Mouse (Mus musculus): ENCODE results near the gene Nck2. TPM values are rescaled to one million over a fixed set of nuclear protein-coding genes. Genes with fewer than 3 reads are reported as not detected.

Nck2 gene
- polyA plus RNA-seq, 1 experiment = 47.7 TPM

DNA sequence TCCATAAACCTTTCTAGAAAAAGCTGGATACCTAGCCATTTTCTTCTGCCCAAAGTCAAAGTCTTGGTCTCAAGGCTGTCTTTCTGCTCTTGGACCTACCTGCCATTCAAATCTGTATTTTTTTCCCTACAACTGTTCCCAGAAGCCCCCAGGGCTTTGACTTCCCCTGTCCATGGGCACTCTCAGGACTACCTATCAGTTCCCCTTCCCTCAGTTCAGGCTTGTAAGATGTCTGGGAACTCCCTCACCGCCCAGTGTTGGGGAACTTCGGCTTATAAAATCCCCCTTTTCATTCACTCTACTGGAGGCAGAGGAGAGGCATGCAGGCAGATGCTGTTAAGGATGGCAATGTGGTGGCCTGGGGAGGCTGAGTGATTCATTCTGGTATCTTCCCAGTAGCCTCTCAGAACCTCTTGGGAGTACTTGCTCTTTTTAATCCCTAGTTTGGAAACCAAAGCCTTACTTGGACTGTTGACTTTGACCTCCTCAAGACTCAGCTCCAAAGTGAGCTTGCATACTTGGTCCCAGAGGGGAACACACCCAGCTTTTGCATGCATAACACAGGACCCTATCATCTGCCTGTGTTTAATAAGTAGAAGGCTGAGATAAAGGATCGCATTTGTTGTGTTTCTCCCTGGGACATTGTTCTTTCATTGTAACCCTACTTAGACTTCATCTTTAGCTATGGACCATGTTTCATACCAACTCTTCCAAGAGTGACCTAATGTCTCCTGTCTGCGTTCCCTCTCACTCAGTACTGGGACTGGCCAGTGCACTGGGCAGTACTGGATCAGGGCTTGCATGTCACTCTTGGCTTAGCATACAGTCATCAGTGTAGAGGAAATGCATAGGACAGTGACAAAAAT, 27.0 kb downstream of the Nck2 start:
- no peak for DNase-seq (ENCODE audit: low read depth)
- TF ChIP-seq CTCF (IDR thresholded peaks at IDR 0.05; ENCODE audit: borderline replicate concordance, extremely low read depth, insufficient read depth, insufficient read length) (no peak), POLR2A (IDR thresholded peaks at IDR 0.05; ENCODE audit: borderline replicate concordance, extremely low read depth, insufficient read depth, insufficient read length, poor library complexity, severe bottlenecking) (no peak)

DNA sequence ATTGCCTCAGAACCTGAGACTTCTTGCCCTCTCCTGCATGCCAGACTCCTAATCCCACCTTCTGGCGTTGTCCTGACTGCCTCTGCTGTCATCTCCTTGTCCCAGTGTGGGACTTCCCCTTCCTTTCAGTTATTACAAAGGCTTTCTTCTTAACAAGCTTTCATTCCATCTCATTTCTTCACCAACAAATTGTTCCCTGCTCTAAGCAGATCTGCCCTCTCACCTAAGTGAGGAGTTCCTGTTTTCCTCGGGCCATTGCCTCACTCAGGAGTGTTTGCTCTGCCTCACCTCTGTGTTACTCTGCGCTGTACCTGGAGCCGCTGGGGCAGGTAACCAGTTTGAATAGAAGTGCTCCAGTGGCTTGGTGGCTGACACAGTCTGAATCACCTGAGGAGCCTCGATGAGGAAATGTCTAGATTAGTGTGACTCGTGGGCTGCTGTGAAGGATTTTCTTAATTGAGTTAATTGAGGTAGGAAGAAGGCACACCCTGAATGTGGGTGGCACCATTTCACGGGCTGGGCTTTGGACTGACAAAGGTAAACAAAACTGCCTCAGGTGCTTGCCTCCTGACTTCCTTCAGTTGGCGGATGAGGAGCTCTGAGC, 27.8 kb downstream of the Nck2 start:
- TF ChIP-seq CTCF (IDR thresholded peaks at IDR 0.05; ENCODE audit: borderline replicate concordance, extremely low read depth, insufficient read depth, insufficient read length) = no peak
- DNase-seq (ENCODE audit: low read depth) = no peak

DNA sequence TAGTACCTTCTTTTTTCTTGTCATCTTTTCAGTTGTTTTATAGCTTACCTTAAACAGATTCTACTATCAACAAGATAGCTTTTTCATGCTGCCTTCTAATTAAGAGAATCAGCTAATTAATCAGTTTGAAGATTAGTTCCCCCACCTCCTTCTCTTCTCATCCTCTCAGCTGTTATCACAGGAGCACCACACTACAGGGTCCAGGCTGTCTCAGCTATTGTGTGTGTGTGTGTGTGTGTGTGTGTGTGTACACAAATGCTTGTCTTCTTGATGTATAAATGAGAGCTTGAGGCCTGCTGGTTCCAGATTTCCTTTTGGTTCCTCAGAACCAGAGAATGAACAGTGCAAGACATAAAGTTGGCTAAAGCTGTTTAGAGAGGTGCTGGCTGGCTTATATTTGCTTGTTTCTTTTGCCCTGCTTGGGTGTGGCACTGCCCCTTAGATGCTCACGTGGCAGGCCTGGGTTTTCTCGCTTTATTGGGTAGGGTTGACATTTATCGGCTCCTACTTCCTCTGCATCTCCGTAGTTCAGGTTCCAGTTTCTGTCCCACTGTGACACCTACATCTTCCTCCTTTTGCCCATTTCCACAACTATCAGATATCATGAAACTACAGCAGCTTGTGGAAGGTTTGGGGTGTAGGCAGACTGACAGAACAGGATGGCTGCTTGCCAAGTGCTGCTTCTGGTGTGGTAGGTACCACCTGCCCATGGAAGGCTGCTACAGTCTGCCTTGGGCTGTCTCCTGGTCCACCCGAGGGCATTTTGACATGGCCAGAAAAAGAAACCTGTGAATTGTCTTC, 29.6 kb downstream of the Nck2 start:
- TF ChIP-seq POLR2A (IDR thresholded peaks at IDR 0.05; ENCODE audit: borderline replicate concordance, extremely low read depth, insufficient read depth, insufficient read length, poor library complexity, severe bottlenecking) (no peak), CTCF (IDR thresholded peaks at IDR 0.05; ENCODE audit: borderline replicate concordance, extremely low read depth, insufficient read depth, insufficient read length) (no peak)
- DNase-seq (ENCODE audit: low read depth) = peak; percentile 64

DNA sequence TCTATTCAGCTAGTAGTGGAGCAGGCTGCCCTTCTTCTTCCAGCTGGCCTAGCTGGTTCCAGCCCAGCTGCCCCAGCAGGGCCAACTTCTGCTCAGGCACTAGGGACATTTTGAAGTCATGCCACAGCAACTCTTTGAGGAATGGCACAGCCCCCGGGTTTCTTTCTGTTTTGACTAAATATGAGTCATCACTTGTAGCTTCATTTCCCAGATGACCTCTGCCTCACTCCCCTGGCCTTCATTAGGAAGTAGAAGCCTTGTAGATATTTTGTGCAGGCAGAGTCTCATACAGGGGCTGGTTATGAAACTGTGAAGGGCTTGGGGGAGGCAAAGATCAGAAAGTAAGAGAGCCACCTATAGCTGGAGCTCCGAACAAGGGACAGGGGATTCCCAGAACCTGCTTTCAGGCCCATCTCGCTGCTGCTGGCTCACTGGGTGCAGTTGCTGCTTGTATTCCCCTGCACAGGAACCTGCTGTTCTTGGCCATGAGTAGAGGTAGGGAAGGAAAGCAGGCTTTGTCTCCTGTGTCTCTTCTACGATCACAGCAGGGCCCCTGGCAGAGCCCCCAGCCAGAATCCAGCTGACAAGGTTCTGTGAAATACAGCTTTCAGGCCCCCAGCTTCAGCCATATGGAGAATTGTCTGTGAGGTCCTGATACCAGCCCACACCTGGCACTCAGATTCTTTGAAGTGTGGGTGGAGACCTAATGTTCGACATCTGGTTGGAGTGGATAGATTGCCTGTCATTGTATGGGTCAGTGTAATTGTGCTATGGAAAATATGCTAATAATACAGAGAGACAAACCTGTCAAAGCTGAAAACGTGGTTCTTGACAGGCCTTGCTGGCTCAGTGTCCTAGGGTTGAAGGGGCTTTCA, 30.4 kb downstream of the Nck2 start:
- peak; percentile 51 for DNase-seq (ENCODE audit: low read depth)

DNA sequence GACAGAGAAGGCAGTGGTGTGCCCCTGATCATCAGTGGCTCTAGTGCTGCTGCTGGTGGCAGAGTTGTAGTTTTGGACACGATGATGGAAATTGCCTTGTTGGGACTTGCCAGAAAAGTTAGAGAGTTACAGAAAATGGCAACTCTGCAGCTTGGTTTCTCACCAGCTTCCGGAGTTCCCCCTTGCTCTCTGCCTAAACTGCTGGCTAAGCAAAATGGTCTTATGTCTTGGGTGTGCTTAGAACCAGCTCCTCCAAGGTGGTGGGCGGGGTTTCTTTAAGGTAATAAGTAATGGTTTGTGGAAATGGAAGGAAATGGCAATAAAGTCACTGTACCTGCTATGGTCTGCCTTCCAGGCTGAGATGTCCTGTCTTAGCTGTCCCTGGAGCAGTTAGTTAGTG, 33.6 kb downstream of the Nck2 start:
- TF ChIP-seq CTCF (IDR thresholded peaks at IDR 0.05; ENCODE audit: borderline replicate concordance, extremely low read depth, insufficient read depth, insufficient read length) = no peak
- no peak for TF ChIP-seq POLR2A (IDR thresholded peaks at IDR 0.05; ENCODE audit: borderline replicate concordance, extremely low read depth, insufficient read depth, insufficient read length, poor library complexity, severe bottlenecking)
- DNase-seq (ENCODE audit: low read depth) = no peak

More for the DNA sequence above, 30.4 kb downstream of the Nck2 start:
- TF ChIP-seq POLR2A (IDR thresholded peaks at IDR 0.05; ENCODE audit: borderline replicate concordance, extremely low read depth, insufficient read depth, insufficient read length, poor library complexity, severe bottlenecking) = no peak
- no peak for TF ChIP-seq CTCF (IDR thresholded peaks at IDR 0.05; ENCODE audit: borderline replicate concordance, extremely low read depth, insufficient read depth, insufficient read length)

DNA sequence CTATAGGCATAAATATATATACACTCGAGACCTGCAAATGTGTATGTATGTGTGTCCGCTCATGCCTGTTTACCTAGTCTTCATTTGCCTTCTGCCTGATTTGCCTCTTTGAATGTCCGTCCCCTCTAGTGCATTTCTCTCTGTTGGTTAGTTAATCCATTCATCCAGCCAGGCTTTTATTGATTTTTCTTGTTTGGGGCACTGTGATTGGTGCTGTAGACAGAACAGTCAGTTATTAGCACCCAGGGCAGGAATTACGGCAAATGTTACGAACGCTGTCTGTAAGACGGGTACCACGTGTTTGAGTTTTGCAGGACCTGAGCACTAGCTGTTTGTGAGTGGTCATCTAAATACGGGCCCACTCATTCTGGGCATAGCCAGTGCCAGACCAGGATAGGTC, 40.8 kb downstream of the Nck2 start:
- TF ChIP-seq CTCF (IDR thresholded peaks at IDR 0.05; ENCODE audit: borderline replicate concordance, extremely low read depth, insufficient read depth, insufficient read length) = no peak
- no peak for TF ChIP-seq POLR2A (IDR thresholded peaks at IDR 0.05; ENCODE audit: borderline replicate concordance, extremely low read depth, insufficient read depth, insufficient read length, poor library complexity, severe bottlenecking)
- DNase-seq (ENCODE audit: low read depth) = no peak

DNA sequence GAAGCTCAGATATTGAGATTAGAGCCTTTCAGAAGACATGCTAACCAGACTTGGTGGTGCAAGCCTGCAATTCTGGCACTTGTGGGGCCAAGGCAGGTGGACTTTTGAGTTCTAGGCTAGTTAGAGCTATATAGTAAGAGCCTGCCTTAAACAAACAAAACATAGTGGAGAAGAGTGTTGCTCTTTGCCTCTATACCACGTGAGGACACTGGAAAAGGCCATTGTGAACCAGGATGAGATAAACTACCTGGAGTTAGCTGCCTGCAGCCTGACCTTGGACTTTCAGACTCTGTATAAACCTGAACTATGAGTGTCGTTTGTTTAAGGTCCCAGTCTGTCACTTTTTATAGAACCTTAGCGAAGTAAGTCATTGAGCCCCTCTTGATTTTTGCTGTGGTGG, 42.1 kb downstream of the Nck2 start:
- TF ChIP-seq POLR2A (IDR thresholded peaks at IDR 0.05; ENCODE audit: borderline replicate concordance, extremely low read depth, insufficient read depth, insufficient read length, poor library complexity, severe bottlenecking) (no peak), CTCF (IDR thresholded peaks at IDR 0.05; ENCODE audit: borderline replicate concordance, extremely low read depth, insufficient read depth, insufficient read length) (no peak)
- no peak for DNase-seq (ENCODE audit: low read depth)

DNA sequence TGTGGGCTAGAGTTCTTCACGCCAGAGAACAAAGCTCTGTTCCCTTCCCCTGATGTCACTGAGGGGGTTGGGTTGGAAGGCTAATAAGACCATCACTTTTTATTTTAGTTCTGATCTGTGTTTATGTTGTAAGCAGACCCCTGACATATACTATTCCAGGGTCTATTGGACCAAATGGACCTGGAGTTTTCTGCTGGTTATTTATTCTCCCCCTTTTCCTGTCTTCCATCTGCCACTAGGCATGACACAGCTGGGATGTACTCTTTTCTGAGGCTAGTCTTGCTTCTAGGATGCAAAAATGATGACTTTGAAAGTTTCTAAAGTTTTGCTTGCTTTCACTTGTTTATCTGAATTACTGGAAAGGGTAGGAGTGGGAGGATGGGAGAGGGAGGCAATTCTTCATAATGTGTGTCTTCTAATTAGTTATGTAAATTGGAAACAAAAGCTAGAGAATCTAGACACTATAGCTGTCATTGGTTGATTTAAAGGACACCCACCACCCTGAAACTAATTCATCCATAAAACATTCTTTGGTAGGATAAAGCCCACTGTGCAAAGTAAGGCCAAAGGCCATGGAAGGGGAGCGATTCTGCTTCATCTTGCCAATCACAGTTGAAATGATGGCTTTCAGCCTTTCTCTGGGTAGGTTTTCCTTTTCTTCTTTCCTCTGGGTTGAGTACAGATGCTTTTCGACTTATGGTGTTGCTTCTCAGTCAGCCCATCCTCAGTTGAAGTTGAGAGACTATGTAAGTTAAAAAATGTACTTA, 42.8 kb downstream of the Nck2 start:
- TF ChIP-seq CTCF (IDR thresholded peaks at IDR 0.05; ENCODE audit: borderline replicate concordance, extremely low read depth, insufficient read depth, insufficient read length) (no peak), POLR2A (IDR thresholded peaks at IDR 0.05; ENCODE audit: borderline replicate concordance, extremely low read depth, insufficient read depth, insufficient read length, poor library complexity, severe bottlenecking) (no peak)

DNA sequence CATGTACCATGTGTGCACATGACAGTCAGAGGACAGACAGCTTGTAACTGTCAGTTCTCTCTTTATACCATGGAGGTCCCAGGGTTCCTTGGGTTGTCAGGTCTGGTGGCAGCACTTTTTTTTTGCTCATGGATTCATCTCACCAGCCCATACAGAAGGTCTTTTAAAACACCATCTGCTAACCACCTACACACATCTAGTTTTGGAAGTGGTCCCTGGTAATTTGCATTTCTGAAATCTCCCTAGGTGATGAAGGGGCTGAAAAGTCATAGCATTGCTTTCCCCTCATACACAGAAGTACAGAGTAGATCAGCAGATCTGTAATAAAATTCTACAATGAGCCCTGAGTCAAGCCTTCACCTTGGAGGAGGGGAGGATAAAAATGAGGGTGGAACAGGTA, 44.9 kb downstream of the Nck2 start:
- DNase-seq (ENCODE audit: low read depth) = no peak
- TF ChIP-seq CTCF (IDR thresholded peaks at IDR 0.05; ENCODE audit: borderline replicate concordance, extremely low read depth, insufficient read depth, insufficient read length) = no peak
- TF ChIP-seq POLR2A (IDR thresholded peaks at IDR 0.05; ENCODE audit: borderline replicate concordance, extremely low read depth, insufficient read depth, insufficient read length, poor library complexity, severe bottlenecking) = no peak

More for the DNA sequence above, 42.8 kb downstream of the Nck2 start:
- DNase-seq (ENCODE audit: low read depth) = no peak
